Mouse (Mus musculus) ovary, postnatal 10 days (tissue): ENCODE measurements around the gene Ghrl.

Experiments used
- DNase-seq: peaks from one replicate; pipeline ENCODE4 v3.0.0; 2022; ENCODE audit warnings: low spot score

Ghrl gene

GRCm38 (mm10) chr6:113667611-113668122, 52.0 kb downstream of the Ghrl start:
- DNase-seq, result no peak
